Mouse (Mus musculus): Measurements from ENCODE around the gene Gm9747. TPM values are rescaled to one million over a fixed set of nuclear protein-coding genes. Genes with fewer than 3 reads are reported as not detected.
A peak's percentile ranks its signal among the peaks of the same experiment; 100 is the strongest.

The Gm9747 gene
- polyA plus RNA-seq, 1 experiment from 2014 or later: 27.6 TPM

GRCm38 (mm10) chr1:82283901-82284301 is 51.0 kb downstream of the Gm9747 start:
- Histone ChIP-seq H3K27ac (replicated peaks; ENCODE audit: low read depth, low read length) (peak overlapping the region; percentile 63), H3K9me3 (ENCODE audit: control insufficient read depth, low read length) (no peaks in the 10 kb centered on the region; the same call in 1 of the 2 replicates), H3K4me2 (ENCODE audit: low read depth, severe bottlenecking) (peak overlapping the region; percentile 64), H3K4me1 (ENCODE audit: control insufficient read depth, insufficient read depth, low read length) (peaks cover 30% of the 10 kb centered on the region), H3K27me3 (ENCODE audit: control insufficient read depth, insufficient read depth, low read length) (no peaks in the 10 kb centered on the region), H3K4me3 (ENCODE audit: low read depth, low read length) (peak overlapping the region; percentile 43), H3K36me3 (ENCODE audit: control insufficient read depth, insufficient read depth, low read length) (peaks cover 8% of the 10 kb centered on the region), H3K9ac (ENCODE audit: low read length) (peak overlapping the region; percentile 59)
- ATAC-seq (ENCODE audit: insufficient number of reproducible peaks, low FRiP score, low TSS enrichment, low read depth): no peak
- 5% methylated on average over 1 of the region's 1 CpGs for WGBS
- DNase-seq (ENCODE audit: low spot score): no peak

- Histone ChIP-seq H3K9me3 (ENCODE audit: control insufficient read depth, low read length) (no peaks in the 10 kb centered on the region; the same call in 1 of the 2 replicates), H3K27me3 (ENCODE audit: control insufficient read depth, insufficient read depth, low read length) (no peaks in the 10 kb centered on the region), H3K27ac (replicated peaks; ENCODE audit: low read depth, low read length) (0 out of 2 replicates have a peak overlapping the region, but pooled peaks have one; percentile 30), H3K4me1 (ENCODE audit: control insufficient read depth, insufficient read depth, low read length) (peaks cover 31% of the 10 kb centered on the region), H3K36me3 (ENCODE audit: control insufficient read depth, insufficient read depth, low read length) (peaks cover 9% of the 10 kb centered on the region), H3K4me3 (ENCODE audit: low read depth, low read length) (peak overlapping the region; percentile 43), H3K4me2 (ENCODE audit: low read depth, severe bottlenecking) (peak overlapping the region; percentile 64), H3K9ac (ENCODE audit: low read length) (peak overlapping the region; percentile 52; the same call in 1 of the 2 replicates)
- DNase-seq (ENCODE audit: low spot score) (no peak), ATAC-seq (ENCODE audit: insufficient number of reproducible peaks, low FRiP score, low TSS enrichment, low read depth) (no peak)
- WGBS: 37% methylated on average over 4 of the region's 4 CpGs
Observed at GRCm38 (mm10) chr1:82284403-82284802, 51.5 kb downstream of the Gm9747 start.

Other genes starting within 250 kb of the Gm9747 start
- gene Irs1, start 58.3 kb downstream of the Gm9747 start, polyA plus RNA-seq (2014; fragmentation: Nextera tagmentation; extraction: Ambion mirVana): 7.4 and 10.2 TPM in 2 replicates
- gene Rhbdd1, start 83.3 kb downstream of the Gm9747 start, polyA plus RNA-seq (2014; fragmentation: Nextera tagmentation; extraction: Ambion mirVana): 6.3 and 6.5 TPM in 2 replicates

All from limb, embryonic 11.5 days (tissue).